Comparison of ENCODE assay signal across 23 mouse cellular contexts in the genomic region with DNA sequence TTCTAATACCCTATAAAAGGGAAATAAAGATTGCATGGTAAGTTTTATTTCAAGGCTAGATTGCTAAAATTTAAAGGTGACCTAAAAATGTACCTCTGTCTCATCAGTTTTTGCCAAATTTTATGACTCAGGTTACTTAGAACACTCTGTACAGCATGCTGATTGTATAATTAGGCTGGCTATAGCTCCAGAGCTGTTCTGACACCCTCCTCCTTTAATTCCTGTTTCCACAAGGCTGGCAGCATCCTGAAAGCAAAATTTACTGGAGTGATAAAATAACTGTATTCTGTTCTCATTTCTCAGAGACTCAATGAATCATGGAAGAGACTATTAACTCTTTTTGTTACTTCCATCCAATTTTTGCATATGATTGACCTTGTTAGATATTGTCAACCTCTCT. TPM values are rescaled to one million over a fixed set of nuclear protein-coding genes. Genes with fewer than 3 reads are reported as not detected.
"Had no signal": no experiment of that assay in that cellular context is flagged by ENCODE, and none has a peak within 500 bp of the region (broad histone marks: within the 10 kb centered on the region; RNA-seq: fewer than 3 reads in every experiment).

No protein-coding gene starts in this region.

- ATAC-seq: liver, postnatal 0 days; lung, postnatal 0 days; midbrain, embryonic 13.5 days; midbrain, embryonic 15.5 days had no signal

- H3K27ac ChIP-seq: liver, embryonic 15.5 days; lung, embryonic 15.5 days; macrophage; midbrain, embryonic 13.5 days; midbrain, embryonic 15.5 days; neural tube, embryonic 12.5 days had no signal

- DNase-seq: liver, postnatal 0 days; lung, adult 2 months; lung, postnatal 14 days; lung, postnatal 36 days; retina, postnatal 1 day; right cerebral cortex, postnatal 25 days; right cerebral cortex, postnatal 4 days; spleen, adult 18-20 months; thymus, adult 2 months; thymus, postnatal 25 days; thymus, postnatal 4 days had no signal

- H3K4me3 ChIP-seq: liver, embryonic 15.5 days; lung, embryonic 15.5 days; megakaryocyte, embryonic 14.5 days; midbrain, embryonic 13.5 days; midbrain, embryonic 15.5 days; neural tube, embryonic 12.5 days had no signal

RNA-seq across cellular contexts. Expression of a gene that starts 54.3 kb away (rescaled TPM):
- total RNA-seq: megakaryocyte progenitor cell, adult 5-6 weeks; midbrain, postnatal 0 days; monocyte, adult 5-6 weeks; neutrophil, adult 5-6 weeks had no signal
